Mouse (Mus musculus) cortical plate, adult 2 months (tissue): ENCODE results near the gene Foxa3. TPM values are rescaled to one million over a fixed set of nuclear protein-coding genes. Genes with fewer than 3 reads are reported as not detected.

Source experiments
- H3K27ac ChIP-seq: fragments of 200-500 bp; 2 replicates; pipeline ENCODE4 v1.5.1; 2012; ENCODE audit warnings: low read length, control low read depth, inconsistent platforms; ENCODE audit not compliant: insufficient read depth
- H3K4me1 ChIP-seq: fragments of 200-500 bp; 2 replicates; pipeline ENCODE4 v1.6.1; 2011; ENCODE audit warnings: low read length; ENCODE audit not compliant: control insufficient read depth, insufficient read depth
- H3K4me3 ChIP-seq: fragments of 200-500 bp; 2 replicates; pipeline ENCODE4 v1.5.1; 2011; ENCODE audit warnings: mild to moderate bottlenecking, low read length, control low read depth; ENCODE audit not compliant: insufficient read depth
- CTCF ChIP-seq: fragments of 200-500 bp; IDR thresholded peaks from 2 replicates; pipeline ENCODE4 v1.5.1; 2011; ENCODE audit warnings: mild to moderate bottlenecking, control low read depth, low read length; ENCODE audit not compliant: insufficient read depth; ENCODE audit errors: extremely low read depth
- POLR2A ChIP-seq: fragments of 200-500 bp; IDR thresholded peaks from 2 replicates; pipeline ENCODE4 v1.6.1; 2011; ENCODE audit warnings: mild to moderate bottlenecking, low read length, control low read depth; ENCODE audit not compliant: insufficient read depth; ENCODE audit errors: extremely low read depth
- polyA plus RNA-seq: library from polyadenylated mRNA; depleted of rRNA; stranded (reverse); fragments of >200 nt; gene quantifications from 2 replicates; pipeline ENCODE4 v1.2.3, GENCODE M21; 2012

Foxa3 gene
- polyA plus RNA-seq, 1 experiment = not detected

- no peaks in the 10 kb centered on the region for H3K4me1 ChIP-seq
- H3K4me3 ChIP-seq = no peak overlapping the region
- no peak for TF ChIP-seq POLR2A
- TF ChIP-seq CTCF = no peak
- no peak overlapping the region for H3K27ac ChIP-seq
Observed at GRCm38 (mm10) chr7:19012882-19013281, 10.5 kb downstream of the Foxa3 start.

GRCm38 (mm10) chr7:19012025-19012621 is 11.2 kb downstream of the Foxa3 start:
- no peak overlapping the region for H3K27ac ChIP-seq
- H3K4me1 ChIP-seq = no peaks in the 10 kb centered on the region
- TF ChIP-seq POLR2A (no peak), CTCF (no peak)
- no peak overlapping the region for H3K4me3 ChIP-seq

- no peak for TF ChIP-seq CTCF
- H3K27ac ChIP-seq = no peak overlapping the region
- no peak overlapping the region for H3K4me3 ChIP-seq
- no peaks in the 10 kb centered on the region for H3K4me1 ChIP-seq
Observed at GRCm38 (mm10) chr7:19010581-19010980, 12.8 kb downstream of the Foxa3 start.

- no peaks in the 10 kb centered on the region for H3K4me1 ChIP-seq
- TF ChIP-seq CTCF (no peak), POLR2A (no peak)
- no peak overlapping the region for H3K27ac ChIP-seq
- no peak overlapping the region for H3K4me3 ChIP-seq
Observed at GRCm38 (mm10) chr7:19007026-19007977, 16.0 kb downstream of the Foxa3 start.

GRCm38 (mm10) chr7:19006476-19006875 is 16.9 kb downstream of the Foxa3 start:
- H3K27ac ChIP-seq = no peak overlapping the region
- no peaks in the 10 kb centered on the region for H3K4me1 ChIP-seq
- H3K4me3 ChIP-seq = no peak overlapping the region
- TF ChIP-seq CTCF (peak; percentile 99), POLR2A (no peak)

GRCm38 (mm10) chr7:19005417-19006121 is 17.8 kb downstream of the Foxa3 start:
- no peak overlapping the region for H3K27ac ChIP-seq
- H3K4me3 ChIP-seq = peak overlapping the region; percentile 42; the same call in 1 of the 2 replicates
- H3K4me1 ChIP-seq = no peaks in the 10 kb centered on the region
- no peak for TF ChIP-seq POLR2A
- TF ChIP-seq CTCF = no peak

- TF ChIP-seq CTCF = no peak
- no peak for TF ChIP-seq POLR2A
Observed at GRCm38 (mm10) chr7:19004631-19005079, 18.7 kb downstream of the Foxa3 start.

GRCm38 (mm10) chr7:19003902-19004630 is 19.3 kb downstream of the Foxa3 start, which contains the start of gene Irf2bp1:
Gene Irf2bp1 (plus strand): TSS chr7:19004044.
- Histone ChIP-seq H3K4me1 (no peaks in the 10 kb centered on the region), H3K27ac (peak within 1 kb of the TSS; percentile 95), H3K4me3 (peak within 1 kb of the TSS; percentile 42)
- TF ChIP-seq CTCF (no peak), POLR2A (peak; percentile 78)

More at GRCm38 (mm10) chr7:19004631-19005079, 18.7 kb downstream of the Foxa3 start:
- peak overlapping the region; percentile 42 for H3K4me3 ChIP-seq
- H3K4me1 ChIP-seq = no peaks in the 10 kb centered on the region
- no peak overlapping the region for H3K27ac ChIP-seq
